Mouse (Mus musculus): ENCODE results near the gene Tmem11. TPM values are rescaled to one million over a fixed set of nuclear protein-coding genes. Genes with fewer than 3 reads are reported as not detected.

The Tmem11 gene
- polyA plus RNA-seq, 1 experiment, result 34.2 TPM

DNA sequence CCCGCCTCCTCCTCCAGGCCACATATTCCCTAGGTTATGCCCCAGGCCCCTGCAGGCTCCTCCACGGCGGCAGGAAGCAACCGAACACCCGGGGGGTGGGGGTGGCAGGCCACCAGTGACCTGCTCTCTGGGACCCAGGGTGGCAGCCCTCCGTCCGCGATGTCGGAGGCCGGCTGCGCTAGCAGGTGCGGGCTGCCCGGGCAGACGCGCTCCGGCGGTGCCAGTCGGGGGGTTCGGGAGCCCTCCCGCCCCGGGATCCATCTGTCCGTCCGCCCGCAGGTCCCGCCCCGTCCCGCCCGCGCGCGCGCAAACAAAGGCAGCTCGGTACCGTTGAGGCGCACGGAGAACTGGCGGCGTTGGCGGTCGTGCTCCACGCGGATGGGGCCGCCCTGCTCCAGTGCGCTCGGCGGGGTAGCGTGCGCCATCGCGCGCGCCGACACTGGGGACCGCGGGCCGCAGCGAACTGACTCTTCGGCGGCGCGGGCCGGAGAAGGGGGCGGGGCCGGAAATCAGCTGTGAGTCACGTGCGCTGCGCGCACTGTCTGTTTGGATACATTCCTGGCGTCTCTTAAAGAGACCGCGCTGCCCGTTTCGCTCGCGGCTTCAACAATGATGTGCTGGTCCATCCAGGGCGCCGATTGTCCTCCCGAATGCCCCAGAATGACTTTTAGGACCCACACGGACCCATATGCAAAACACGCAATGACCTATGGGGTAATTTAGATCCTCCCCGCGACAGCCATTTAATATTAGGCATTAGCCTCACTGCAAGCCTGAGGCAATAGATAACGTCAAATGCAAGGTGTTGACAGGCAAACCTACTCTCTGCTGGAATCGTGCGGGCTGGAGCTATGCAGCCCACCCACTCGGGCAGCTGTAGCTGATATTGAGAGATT, 34.5 kb upstream of the Tmem11 start:
- TF ChIP-seq POLR2A (IDR thresholded peaks at IDR 0.05; ENCODE audit: low read depth, low read length) (peak; percentile 70), CTCF (IDR thresholded peaks at IDR 0.05; ENCODE audit: borderline replicate concordance, insufficient read depth, low read length) (no peak)
- Histone ChIP-seq H3K27ac (ENCODE audit: insufficient read depth, low read length) (no peak overlapping the region), H3K4me1 (ENCODE audit: control insufficient read depth, insufficient read depth, low read length) (peaks cover 8% of the 10 kb centered on the region), H3K4me3 (ENCODE audit: insufficient read depth, low read length) (peak overlapping the region; percentile 70)

GRCm38 (mm10) chr11:60912525-60912973, 33.5 kb upstream of the Tmem11 start:
- peak overlapping the region; percentile 70 for H3K4me3 ChIP-seq (ENCODE audit: insufficient read depth, low read length)
- peaks cover 8% of the 10 kb centered on the region for H3K4me1 ChIP-seq (ENCODE audit: control insufficient read depth, insufficient read depth, low read length)
- no peak overlapping the region for H3K27ac ChIP-seq (ENCODE audit: insufficient read depth, low read length)
- TF ChIP-seq CTCF (IDR thresholded peaks at IDR 0.05; ENCODE audit: borderline replicate concordance, insufficient read depth, low read length) (no peak), POLR2A (IDR thresholded peaks at IDR 0.05; ENCODE audit: low read depth, low read length) (no peak)

DNA sequence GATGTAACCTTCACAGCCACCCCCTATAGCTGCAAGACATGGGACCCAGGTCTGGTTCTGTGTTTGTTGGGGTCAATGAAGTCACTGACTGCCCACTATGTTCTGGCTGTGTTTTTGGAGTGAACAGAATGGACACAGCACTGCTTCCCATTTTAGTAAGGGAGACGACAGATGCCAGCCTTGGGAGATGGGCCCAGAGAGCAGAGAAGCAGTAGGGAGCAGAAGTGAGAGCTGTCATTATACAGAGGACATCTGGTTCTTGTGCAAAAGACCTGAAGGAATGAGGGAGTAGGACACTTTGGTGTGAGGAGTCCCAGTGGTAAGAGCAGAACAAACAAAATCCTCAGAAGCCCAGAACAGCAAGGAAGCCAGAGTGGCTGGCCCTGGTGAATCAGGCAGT, 30.6 kb upstream of the Tmem11 start:
- H3K4me3 ChIP-seq (ENCODE audit: insufficient read depth, low read length), result no peak overlapping the region
- H3K27ac ChIP-seq (ENCODE audit: insufficient read depth, low read length), result no peak overlapping the region
- TF ChIP-seq POLR2A (IDR thresholded peaks at IDR 0.05; ENCODE audit: low read depth, low read length) (no peak), CTCF (IDR thresholded peaks at IDR 0.05; ENCODE audit: borderline replicate concordance, insufficient read depth, low read length) (no peak)
- H3K4me1 ChIP-seq (ENCODE audit: control insufficient read depth, insufficient read depth, low read length), result peaks cover 2% of the 10 kb centered on the region; the same call in 1 of the 2 replicates

DNA sequence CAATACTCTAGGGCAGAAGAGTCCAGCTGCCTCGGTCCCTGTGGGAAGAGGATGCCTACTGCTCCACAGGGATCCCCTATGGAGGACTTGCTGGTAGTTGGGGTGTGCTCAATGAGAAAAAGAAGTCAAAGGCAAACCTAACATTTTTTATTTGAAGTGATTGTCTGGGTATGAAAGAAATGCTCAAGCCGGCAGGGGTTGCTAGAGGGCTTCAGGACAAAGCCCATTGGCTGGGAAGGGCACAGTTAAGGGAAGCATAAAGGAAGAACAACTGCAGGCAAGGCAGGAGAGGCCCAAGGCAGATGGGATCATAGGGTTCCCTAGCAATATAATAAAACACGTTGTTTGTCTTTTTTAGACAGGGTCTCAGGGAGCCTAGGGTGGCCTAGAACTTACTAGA, 29.0 kb upstream of the Tmem11 start:
- Histone ChIP-seq H3K4me3 (ENCODE audit: insufficient read depth, low read length) (no peak overlapping the region), H3K27ac (ENCODE audit: insufficient read depth, low read length) (no peak overlapping the region), H3K4me1 (ENCODE audit: control insufficient read depth, insufficient read depth, low read length) (no peaks in the 10 kb centered on the region)
- TF ChIP-seq POLR2A (IDR thresholded peaks at IDR 0.05; ENCODE audit: low read depth, low read length) (no peak), CTCF (IDR thresholded peaks at IDR 0.05; ENCODE audit: borderline replicate concordance, insufficient read depth, low read length) (no peak)

DNA sequence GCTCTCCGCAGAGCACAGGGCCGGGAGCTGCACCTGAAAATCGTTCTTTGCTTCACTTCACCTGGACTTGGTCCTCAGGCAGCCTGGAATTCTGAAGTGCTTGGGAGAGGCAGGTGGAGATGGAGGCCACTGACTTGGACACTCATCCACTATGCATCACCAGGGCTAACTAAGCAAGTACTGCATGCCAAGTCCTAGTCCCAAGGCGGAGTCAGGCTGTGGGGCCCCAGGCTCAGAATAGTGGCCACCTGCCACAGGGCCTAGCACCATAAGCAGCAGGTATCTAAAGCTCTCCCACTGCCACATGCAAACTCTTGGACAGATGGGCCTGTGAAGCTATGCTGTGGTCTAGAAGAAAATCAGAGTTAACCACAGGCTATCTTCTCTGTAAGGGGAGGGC, 27.4 kb upstream of the Tmem11 start:
- TF ChIP-seq POLR2A (IDR thresholded peaks at IDR 0.05; ENCODE audit: low read depth, low read length) (no peak), CTCF (IDR thresholded peaks at IDR 0.05; ENCODE audit: borderline replicate concordance, insufficient read depth, low read length) (no peak)
- Histone ChIP-seq H3K4me3 (ENCODE audit: insufficient read depth, low read length) (no peak overlapping the region), H3K4me1 (ENCODE audit: control insufficient read depth, insufficient read depth, low read length) (no peaks in the 10 kb centered on the region), H3K27ac (ENCODE audit: insufficient read depth, low read length) (no peak overlapping the region)

DNA sequence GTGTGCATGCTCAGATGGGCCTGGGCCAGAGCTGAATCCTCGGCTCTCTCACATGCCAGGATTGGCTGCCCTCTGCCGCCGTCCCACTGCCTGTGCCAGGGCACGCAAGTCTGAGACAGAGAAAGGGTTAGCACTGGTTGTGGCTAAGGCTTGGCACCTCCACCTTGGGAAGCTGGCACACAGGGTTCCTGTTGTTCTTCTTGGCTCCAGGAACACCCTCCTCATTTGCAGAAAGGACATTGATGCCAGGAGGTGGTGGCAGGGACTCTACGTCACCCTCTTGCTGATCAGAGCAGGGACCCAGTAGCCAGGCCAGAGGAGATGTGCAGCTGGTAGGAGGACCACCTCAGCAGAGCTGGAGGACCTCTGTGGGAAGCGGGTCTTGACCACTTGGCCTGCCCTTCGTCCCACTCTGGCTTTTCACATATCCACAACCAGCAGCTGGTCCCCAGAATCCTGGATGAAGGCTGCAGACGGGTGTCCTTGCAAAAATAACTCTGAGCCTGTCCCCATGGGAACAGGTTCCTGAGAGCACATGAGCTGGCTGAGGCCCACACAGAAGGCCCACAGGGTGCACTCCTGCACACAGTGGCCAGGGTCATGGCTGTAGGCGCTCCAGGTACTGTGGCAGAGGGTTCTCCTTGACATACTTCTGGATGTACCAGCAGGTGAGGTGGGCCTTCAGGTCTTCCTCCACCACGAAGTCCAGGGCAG, 26.5 kb upstream of the Tmem11 start:
- Histone ChIP-seq H3K27ac (ENCODE audit: insufficient read depth, low read length) (no peak overlapping the region), H3K4me3 (ENCODE audit: insufficient read depth, low read length) (no peak overlapping the region), H3K4me1 (ENCODE audit: control insufficient read depth, insufficient read depth, low read length) (no peaks in the 10 kb centered on the region)
- TF ChIP-seq POLR2A (IDR thresholded peaks at IDR 0.05; ENCODE audit: low read depth, low read length) (no peak), CTCF (IDR thresholded peaks at IDR 0.05; ENCODE audit: borderline replicate concordance, insufficient read depth, low read length) (no peak)

DNA sequence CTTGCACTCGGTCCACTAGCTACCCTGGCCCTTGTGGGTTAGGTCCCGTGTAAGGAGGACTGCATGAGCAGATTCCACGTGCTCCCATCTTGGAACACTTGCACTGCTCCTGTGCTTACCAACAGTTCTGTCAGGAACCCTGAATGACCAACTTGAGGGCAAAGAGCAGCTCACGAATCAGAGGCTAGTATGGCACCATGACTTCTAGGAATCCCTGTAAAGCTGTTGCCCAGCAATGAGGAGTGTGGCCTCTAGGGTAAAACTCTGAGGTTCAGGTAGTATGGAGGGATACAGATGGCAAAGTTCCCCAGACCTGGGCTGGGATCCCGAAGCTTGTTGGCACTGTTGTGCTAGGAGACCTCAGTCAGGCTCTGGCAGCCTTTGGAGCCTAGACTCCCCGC, 24.6 kb upstream of the Tmem11 start:
- no peaks in the 10 kb centered on the region for H3K4me1 ChIP-seq (ENCODE audit: control insufficient read depth, insufficient read depth, low read length)
- TF ChIP-seq CTCF (IDR thresholded peaks at IDR 0.05; ENCODE audit: borderline replicate concordance, insufficient read depth, low read length), result no peak
- no peak for TF ChIP-seq POLR2A (IDR thresholded peaks at IDR 0.05; ENCODE audit: low read depth, low read length)
- H3K27ac ChIP-seq (ENCODE audit: insufficient read depth, low read length), result no peak overlapping the region
- H3K4me3 ChIP-seq (ENCODE audit: insufficient read depth, low read length), result no peak overlapping the region

DNA sequence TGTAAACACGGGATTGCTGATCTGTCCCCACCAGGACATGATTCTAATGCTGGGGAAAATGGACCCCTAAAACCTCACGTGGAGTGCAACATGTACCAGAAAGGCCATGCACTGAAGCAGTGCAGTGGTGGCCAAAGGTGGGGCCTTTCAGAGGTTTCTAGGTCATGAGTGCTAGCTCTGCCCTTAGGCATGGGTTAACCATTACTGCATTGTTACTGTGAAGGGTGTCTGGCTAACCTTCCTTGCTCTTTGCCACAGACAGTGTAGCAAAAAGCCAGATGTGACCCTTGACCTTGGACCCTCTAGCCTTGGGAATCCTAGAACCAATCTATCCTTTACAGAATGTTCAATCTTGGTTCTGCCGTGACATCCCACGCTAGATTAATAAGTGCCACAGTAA, 23.4 kb upstream of the Tmem11 start:
- no peak overlapping the region for H3K27ac ChIP-seq (ENCODE audit: insufficient read depth, low read length)
- TF ChIP-seq POLR2A (IDR thresholded peaks at IDR 0.05; ENCODE audit: low read depth, low read length) (no peak), CTCF (IDR thresholded peaks at IDR 0.05; ENCODE audit: borderline replicate concordance, insufficient read depth, low read length) (no peak)

DNA sequence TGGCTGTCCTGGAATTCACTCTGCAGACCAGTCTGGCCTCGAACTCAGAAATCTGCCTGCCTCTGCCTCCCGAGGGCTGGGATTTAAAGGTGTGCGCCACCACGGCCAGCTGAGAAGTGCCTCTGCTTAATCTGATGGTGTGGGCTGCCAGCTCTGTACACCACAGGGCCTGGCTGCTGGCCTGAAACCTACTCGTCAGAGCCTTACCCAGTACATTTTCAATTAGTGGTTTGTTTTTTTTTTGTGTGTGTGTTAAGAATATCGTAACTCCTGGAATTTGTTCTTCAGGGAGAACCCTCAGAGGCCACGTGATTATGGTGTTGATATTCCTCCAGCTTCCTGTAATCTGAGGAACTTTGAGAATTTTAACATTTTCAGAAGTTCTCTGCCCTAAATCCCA, 22.9 kb upstream of the Tmem11 start:
- no peak overlapping the region for H3K27ac ChIP-seq (ENCODE audit: insufficient read depth, low read length)
- no peak overlapping the region for H3K4me3 ChIP-seq (ENCODE audit: insufficient read depth, low read length)
- H3K4me1 ChIP-seq (ENCODE audit: control insufficient read depth, insufficient read depth, low read length), result no peaks in the 10 kb centered on the region
- TF ChIP-seq CTCF (IDR thresholded peaks at IDR 0.05; ENCODE audit: borderline replicate concordance, insufficient read depth, low read length) (no peak), POLR2A (IDR thresholded peaks at IDR 0.05; ENCODE audit: low read depth, low read length) (no peak)

More for the DNA sequence above, 23.4 kb upstream of the Tmem11 start:
- no peak overlapping the region for H3K4me3 ChIP-seq (ENCODE audit: insufficient read depth, low read length)
- H3K4me1 ChIP-seq (ENCODE audit: control insufficient read depth, insufficient read depth, low read length), result no peaks in the 10 kb centered on the region

DNA sequence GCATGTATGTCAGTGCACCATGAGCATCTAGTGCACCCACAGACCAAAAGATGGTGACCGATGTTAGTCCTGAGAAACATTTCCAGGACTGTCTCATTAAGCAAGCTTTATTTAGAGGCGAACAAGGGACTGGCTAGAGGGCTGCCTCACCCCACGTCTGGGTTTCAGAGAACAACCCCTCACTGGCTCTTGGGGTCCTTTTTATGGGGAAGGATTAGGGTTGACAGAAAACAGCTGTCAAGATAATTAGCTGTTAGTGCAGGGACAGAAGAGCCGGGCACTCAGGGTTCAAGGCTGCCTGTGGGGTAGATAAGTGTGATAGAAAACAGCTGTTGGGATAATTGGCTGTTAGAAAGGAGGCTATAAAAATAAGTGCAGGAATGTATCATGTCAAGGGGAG, 16.8 kb upstream of the Tmem11 start:
- no peak for TF ChIP-seq CTCF (IDR thresholded peaks at IDR 0.05; ENCODE audit: borderline replicate concordance, insufficient read depth, low read length)
- Histone ChIP-seq H3K27ac (ENCODE audit: insufficient read depth, low read length) (no peak overlapping the region), H3K4me1 (ENCODE audit: control insufficient read depth, insufficient read depth, low read length) (no peaks in the 10 kb centered on the region), H3K4me3 (ENCODE audit: insufficient read depth, low read length) (no peak overlapping the region)

Measured in embryonic fibroblast, embryonic 13.5 days (primary cell).